Mouse (Mus musculus) embryonic facial prominence, embryonic 12.5 days (tissue): Measurements from ENCODE around the gene Gm18336. TPM values are rescaled to one million over a fixed set of nuclear protein-coding genes. Genes with fewer than 3 reads are reported as not detected.
"Not testable (repeated sequence)": the region's sequence is repeated elsewhere in the genome, so short reads cannot be mapped to it uniquely, and the experiment has no call there.

ENCODE experiments used
- ATAC-seq: fragments of 200-750 bp; cut with Nextera tagmentation; 2 replicates; pipeline ENCODE4 v1.8.0; 2017; ENCODE audit not compliant: insufficient number of reproducible peaks, insufficient read depth, low FRiP score, low TSS enrichment
- H3K27ac ChIP-seq: fragments of 300-500 bp; sonication (generic); 2 replicates; pipeline ENCODE4 v1.5.1; 2016; ENCODE audit warnings: mild to moderate bottlenecking
- H3K27me3 ChIP-seq: fragments of 300-500 bp; sonication (generic); 2 replicates; pipeline ENCODE4 v1.6.1; 2016; ENCODE audit warnings: mild to moderate bottlenecking, moderate library complexity
- H3K36me3 ChIP-seq: fragments of 300-500 bp; sonication (generic); 2 replicates; pipeline ENCODE4 v1.6.1; 2016; ENCODE audit warnings: mild to moderate bottlenecking
- H3K4me1 ChIP-seq: fragments of 300-500 bp; sonication (generic); 2 replicates; pipeline ENCODE4 v1.6.1; 2016
- H3K4me2 ChIP-seq: fragments of 300-500 bp; sonication (generic); replicated peaks from 2 replicates; pipeline ENCODE4 v1.6.1; 2016; ENCODE audit warnings: mild to moderate bottlenecking, moderate library complexity
- H3K4me3 ChIP-seq: fragments of 300-500 bp; sonication (generic); 2 replicates; pipeline ENCODE4 v1.5.1; 2016; ENCODE audit warnings: mild to moderate bottlenecking
- H3K9ac ChIP-seq: fragments of 300-500 bp; sonication (generic); 2 replicates; pipeline ENCODE4 v1.6.1; 2016; ENCODE audit warnings: mild to moderate bottlenecking, moderate library complexity
- H3K9me3 ChIP-seq: fragments of 300-500 bp; sonication (generic); 2 replicates; pipeline ENCODE4 v1.6.1; 2016; ENCODE audit warnings: mild to moderate bottlenecking, moderate library complexity
- WGBS: fragments of 180-500 bp; shearing (Covaris S2); methylation state at CpG from one replicate; pipeline ENCODE4 v1.1.7; 2016; 5-methylcytosine and 5-hydroxymethylcytosine counted together
- polyA plus RNA-seq: library from polyadenylated mRNA; unstranded; fragments of >200 nt; fragmentation: Nextera tagmentation; extraction: Ambion mirVana; gene quantifications from 2 replicates; pipeline ENCODE4 v1.2.1, GENCODE M21; 2016

Gm18336 gene
- polyA plus RNA-seq: not detected in 2 replicates

DNA sequence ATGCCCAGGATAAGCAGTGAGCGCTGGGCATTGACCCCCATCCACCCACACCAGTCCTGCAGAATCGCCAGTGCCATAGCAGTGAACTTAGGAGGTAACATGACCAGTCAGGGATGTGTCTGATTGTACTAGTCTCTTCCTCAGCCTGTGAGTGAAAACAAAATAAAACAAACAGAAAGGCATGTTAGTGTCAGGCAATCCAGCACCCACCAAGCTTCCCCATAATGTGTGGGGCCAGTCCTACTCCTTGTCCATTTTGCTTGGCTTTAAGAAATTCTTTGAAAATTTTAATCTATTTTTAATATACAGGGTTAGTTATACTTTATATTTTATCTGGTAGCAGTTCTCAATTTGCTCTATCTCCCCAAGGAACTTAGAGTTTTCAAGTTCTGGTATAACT, at the start of gene Gm18336:
TSS of gene Gm18336 (minus strand) at position 101 of the 400 bp plus-strand sequence.
- not testable (repeated sequence) for H3K4me1 ChIP-seq, H3K36me3 ChIP-seq, H3K4me3 ChIP-seq, H3K9me3 ChIP-seq, ATAC-seq, H3K27ac ChIP-seq, H3K9ac ChIP-seq, H3K4me2 ChIP-seq, H3K27me3 ChIP-seq
- 78% methylated on average over 2 of the region's 2 CpGs for WGBS

DNA sequence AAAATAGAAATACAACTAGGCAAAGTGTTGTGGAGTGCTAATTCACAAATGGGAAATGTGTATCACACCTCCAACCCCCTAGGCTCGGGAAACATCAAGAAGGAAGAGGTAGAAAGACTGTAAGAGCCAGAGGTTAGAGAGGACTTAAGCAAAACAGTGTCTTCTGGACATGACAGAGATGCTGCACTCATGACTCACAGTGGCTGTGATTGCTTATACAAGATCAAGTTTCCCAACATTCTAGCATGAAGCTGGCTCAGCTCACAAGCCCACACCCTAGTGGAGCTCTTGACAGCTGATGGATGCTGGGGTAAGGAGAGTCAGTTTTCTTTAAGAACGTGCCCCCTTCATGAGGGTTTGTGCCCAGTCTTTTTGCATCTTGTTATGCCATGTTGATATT, 42.9 kb upstream of the Gm18336 start:
- H3K36me3 ChIP-seq: peaks cover 6% of the 10 kb centered on the region; the same call in 1 of the 2 replicates
- no peak overlapping the region for H3K4me2 ChIP-seq
- H3K27me3 ChIP-seq: no peaks in the 10 kb centered on the region
- H3K9me3 ChIP-seq: no peaks in the 10 kb centered on the region
- no peak for ATAC-seq
- WGBS: 67% methylated on average over 2 of the region's 2 CpGs
- no peak overlapping the region for H3K27ac ChIP-seq
- H3K4me3 ChIP-seq: no peak overlapping the region
- H3K9ac ChIP-seq: no peak overlapping the region
- H3K4me1 ChIP-seq: no peaks in the 10 kb centered on the region

DNA sequence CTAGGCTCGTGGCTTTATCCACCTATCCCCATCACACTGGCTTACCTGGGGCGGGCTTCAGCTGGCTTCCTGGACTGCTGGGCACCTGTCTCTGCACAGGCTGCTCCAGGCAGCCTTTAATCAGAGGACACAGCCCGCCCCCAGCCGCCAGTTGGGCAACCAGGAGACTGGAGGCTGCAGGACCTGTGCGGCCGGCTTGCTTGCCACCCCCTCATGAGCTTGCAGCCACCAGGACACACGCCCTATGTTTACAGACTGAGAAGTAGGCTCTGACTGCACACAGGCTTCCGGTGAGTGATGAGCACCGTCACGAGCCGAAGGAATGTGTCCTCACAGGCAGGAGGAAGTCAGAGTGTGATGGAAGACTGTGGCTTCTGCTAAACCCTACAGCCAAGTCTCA, 36.7 kb upstream of the Gm18336 start, which contains the start of gene Trex2:
TSS of gene Trex2 (minus strand) at position 93 of the 400 bp plus-strand sequence.
- 81% methylated on average over 11 of the region's 11 CpGs for WGBS
- no peak for ATAC-seq
- H3K36me3 ChIP-seq: peaks cover 8% of the 10 kb centered on the region; the same call in 1 of the 2 replicates

DNA sequence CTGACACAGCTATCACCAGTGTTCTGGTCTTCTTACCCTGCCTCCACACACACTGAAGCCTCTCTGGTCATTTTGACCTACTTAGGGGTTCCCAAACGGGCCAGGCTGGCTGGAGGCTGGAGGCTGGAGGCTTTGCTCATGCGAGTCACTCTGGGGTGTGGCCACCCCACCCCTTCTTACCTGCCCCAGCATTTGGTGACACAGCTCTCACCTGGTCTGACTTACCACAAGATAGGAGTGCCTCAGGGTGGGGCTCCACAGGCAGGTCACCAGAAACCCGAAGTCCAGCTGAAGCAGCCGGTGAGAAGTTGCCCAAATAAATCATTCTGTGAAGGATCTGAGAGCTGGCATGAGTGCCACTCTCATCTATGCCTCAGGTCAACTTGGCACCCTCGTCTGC, 34.3 kb upstream of the Gm18336 start:
- H3K4me1 ChIP-seq: no peaks in the 10 kb centered on the region
- H3K27ac ChIP-seq: no peak overlapping the region
- WGBS: 77% methylated on average over 5 of the region's 5 CpGs
- H3K9ac ChIP-seq: no peak overlapping the region
- no peak for ATAC-seq
- H3K36me3 ChIP-seq: peaks cover 8% of the 10 kb centered on the region; the same call in 1 of the 2 replicates
- H3K4me2 ChIP-seq: no peak overlapping the region
- no peaks in the 10 kb centered on the region for H3K9me3 ChIP-seq
- H3K27me3 ChIP-seq: no peaks in the 10 kb centered on the region
- no peak overlapping the region for H3K4me3 ChIP-seq

More for the DNA sequence above, 36.7 kb upstream of the Gm18336 start, which contains the start of gene Trex2:
- Histone ChIP-seq H3K4me1 (no peaks in the 10 kb centered on the region), H3K27me3 (no peaks in the 10 kb centered on the region), H3K27ac (no peak within 1 kb of the TSS), H3K4me2 (no peak within 1 kb of the TSS), H3K9me3 (no peaks in the 10 kb centered on the region), H3K4me3 (no peak within 1 kb of the TSS), H3K9ac (no peak within 1 kb of the TSS)

DNA sequence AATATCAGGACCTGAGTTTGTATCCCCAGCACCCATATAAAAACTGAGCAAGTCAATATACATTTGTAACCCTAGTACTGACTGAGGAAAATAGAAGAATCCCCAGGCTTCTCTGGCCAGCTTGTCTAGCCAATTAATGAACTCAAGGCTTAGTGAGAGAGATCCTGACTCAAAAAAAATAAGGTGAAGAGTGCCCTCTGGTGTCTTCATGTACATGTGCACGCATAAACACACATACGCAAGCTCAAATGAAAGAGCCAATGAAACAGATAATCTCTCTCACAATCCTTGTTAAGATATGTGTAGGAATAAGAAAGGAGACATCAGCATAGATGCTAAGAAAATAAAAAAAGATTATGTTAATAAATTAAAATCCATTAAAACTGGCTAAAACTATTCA, 31.5 kb upstream of the Gm18336 start:
- Histone ChIP-seq H3K27me3 (no peaks in the 10 kb centered on the region; the same call in 1 of the 2 replicates), H3K9ac (no peak overlapping the region), H3K27ac (no peak overlapping the region), H3K9me3 (no peaks in the 10 kb centered on the region), H3K4me3 (no peak overlapping the region), H3K4me2 (no peak overlapping the region), H3K4me1 (no peaks in the 10 kb centered on the region), H3K36me3 (no peaks in the 10 kb centered on the region)
- WGBS: 69% methylated on average over 2 of the region's 2 CpGs
- ATAC-seq: no peak

DNA sequence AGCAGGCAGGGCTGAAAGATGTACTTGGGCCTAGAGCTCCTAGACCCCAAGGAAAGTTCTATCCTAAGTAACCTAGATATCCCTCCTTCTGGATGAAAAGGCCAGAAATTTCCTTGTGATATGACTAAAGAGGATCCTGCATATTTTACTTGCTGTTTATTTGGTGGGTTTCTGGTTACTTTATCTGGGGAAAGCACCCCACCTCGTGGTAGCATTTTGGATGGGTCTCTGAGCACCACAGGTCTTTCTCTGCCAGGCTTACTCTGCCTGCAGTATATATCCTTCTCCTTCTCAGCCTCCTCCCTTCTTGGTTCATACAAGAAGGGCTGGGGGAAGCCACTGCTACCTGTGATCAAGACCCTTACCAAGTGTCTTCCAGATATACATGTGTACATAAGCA, 14.2 kb upstream of the Gm18336 start:
- WGBS: 27% methylated on average over 1 of the region's 1 CpGs
- Histone ChIP-seq H3K9me3 (no peaks in the 10 kb centered on the region), H3K4me2 (no peak overlapping the region), H3K36me3 (no peaks in the 10 kb centered on the region), H3K27ac (no peak overlapping the region), H3K4me1 (no peaks in the 10 kb centered on the region), H3K27me3 (peaks cover 12% of the 10 kb centered on the region; the same call in 1 of the 2 replicates), H3K4me3 (no peak overlapping the region), H3K9ac (no peak overlapping the region)
- no peak for ATAC-seq

DNA sequence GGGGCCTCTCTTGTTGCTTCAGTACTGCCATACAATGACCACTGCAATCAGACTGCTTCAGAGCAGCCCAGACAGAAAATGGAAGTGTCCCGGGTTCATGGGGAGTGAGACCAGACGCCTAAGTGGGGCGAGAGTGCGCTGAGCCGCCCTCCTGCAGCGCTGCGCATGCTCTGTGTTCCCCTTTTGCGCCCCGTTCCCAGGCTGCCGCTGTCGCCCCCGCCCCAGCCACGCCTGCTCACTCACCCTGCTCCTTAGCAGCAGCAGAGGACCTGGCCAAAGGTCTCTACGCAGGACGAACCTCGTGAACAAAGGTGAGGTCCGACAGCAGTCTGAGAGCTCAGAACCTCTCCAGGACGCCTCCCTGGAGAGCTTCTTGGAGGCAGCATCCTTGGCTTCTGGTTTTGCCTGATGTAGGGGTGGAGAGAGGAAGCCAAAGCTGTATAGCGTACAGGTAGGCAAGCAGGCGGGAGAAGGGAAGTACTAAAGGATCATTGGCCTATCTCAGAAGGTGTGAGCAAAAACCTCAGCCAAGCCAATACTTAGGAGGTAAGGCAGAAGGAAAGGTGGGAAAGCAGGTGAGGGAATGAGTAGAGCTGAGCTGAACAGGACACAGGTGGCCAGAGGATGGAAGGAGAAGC, 12.5 kb upstream of the Gm18336 start, which contains the start of gene Zfp92:
TSS of gene Zfp92 (plus strand) at position 217 of the 638 bp plus-strand sequence.
- H3K4me3 ChIP-seq: peak within 1 kb of the TSS; percentile 25
- H3K9me3 ChIP-seq: no peaks in the 10 kb centered on the region
- H3K4me2 ChIP-seq: peak within 1 kb of the TSS; percentile 51
- no peak within 1 kb of the TSS for H3K9ac ChIP-seq
- H3K27ac ChIP-seq: no peak within 1 kb of the TSS
- ATAC-seq: no peak
- WGBS: 13% methylated on average over 20 of the region's 20 CpGs
- H3K27me3 ChIP-seq: peaks cover 12% of the 10 kb centered on the region; the same call in 1 of the 2 replicates
- no peaks in the 10 kb centered on the region for H3K4me1 ChIP-seq
- no peaks in the 10 kb centered on the region for H3K36me3 ChIP-seq

DNA sequence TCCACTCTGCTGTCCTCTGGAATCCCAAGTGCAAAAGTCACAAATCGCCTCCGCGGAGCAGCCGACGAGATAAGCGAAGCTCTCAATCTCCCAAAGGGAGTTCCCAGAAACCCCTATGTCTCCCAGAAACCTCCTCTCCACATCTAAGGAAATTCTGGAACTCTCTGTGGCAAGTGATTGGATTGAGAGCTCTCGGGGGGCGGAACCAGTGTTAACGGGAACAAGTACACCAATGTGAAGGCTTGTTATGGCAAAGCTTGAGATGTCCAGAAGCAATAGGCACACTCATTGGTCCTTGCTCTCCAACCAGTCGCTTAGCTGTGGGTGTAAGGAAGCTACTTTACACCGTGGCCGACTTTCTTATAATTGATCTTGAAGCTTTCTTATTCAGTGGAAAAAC, 3.1 kb upstream of the Gm18336 start:
- Histone ChIP-seq H3K27ac (no peak overlapping the region), H3K36me3 (no peaks in the 10 kb centered on the region), H3K9me3 (no peaks in the 10 kb centered on the region), H3K4me1 (no peaks in the 10 kb centered on the region), H3K4me2 (no peak overlapping the region), H3K27me3 (0 out of 2 replicates have a peak, but pooled peaks cover 3% of the 10 kb centered on the region), H3K4me3 (no peak overlapping the region), H3K9ac (no peak overlapping the region)
- no peak for ATAC-seq
- WGBS: 92% methylated on average over 12 of the region's 12 CpGs

DNA sequence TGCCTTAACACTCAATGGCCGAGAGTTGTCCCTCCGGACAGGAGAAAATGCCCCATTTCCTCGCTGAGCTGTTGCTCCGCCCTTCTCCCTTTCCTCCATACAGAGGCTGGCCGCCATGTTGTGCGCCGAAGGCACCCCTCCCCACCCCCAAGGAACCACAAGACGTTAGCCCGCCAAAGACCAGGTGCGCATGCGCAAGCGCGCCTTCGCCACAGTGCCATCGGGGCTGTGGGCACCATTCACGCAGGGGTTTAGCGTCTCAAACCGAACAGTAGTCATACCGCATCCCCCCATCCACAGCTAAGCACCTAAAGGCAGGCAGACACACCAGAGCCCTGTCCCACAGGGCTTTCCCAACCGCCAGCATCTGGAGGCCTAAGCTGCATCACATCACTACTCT, 2.4 kb upstream of the Gm18336 start:
- no peak overlapping the region for H3K4me3 ChIP-seq
- H3K36me3 ChIP-seq: no peaks in the 10 kb centered on the region
- 91% methylated on average over 20 of the region's 20 CpGs for WGBS
- no peaks in the 10 kb centered on the region for H3K9me3 ChIP-seq
- 0 out of 2 replicates have a peak, but pooled peaks cover 6% of the 10 kb centered on the region for H3K27me3 ChIP-seq
- H3K4me1 ChIP-seq: no peaks in the 10 kb centered on the region
- H3K9ac ChIP-seq: no peak overlapping the region
- H3K27ac ChIP-seq: no peak overlapping the region
- ATAC-seq: no peak
- H3K4me2 ChIP-seq: no peak overlapping the region

DNA sequence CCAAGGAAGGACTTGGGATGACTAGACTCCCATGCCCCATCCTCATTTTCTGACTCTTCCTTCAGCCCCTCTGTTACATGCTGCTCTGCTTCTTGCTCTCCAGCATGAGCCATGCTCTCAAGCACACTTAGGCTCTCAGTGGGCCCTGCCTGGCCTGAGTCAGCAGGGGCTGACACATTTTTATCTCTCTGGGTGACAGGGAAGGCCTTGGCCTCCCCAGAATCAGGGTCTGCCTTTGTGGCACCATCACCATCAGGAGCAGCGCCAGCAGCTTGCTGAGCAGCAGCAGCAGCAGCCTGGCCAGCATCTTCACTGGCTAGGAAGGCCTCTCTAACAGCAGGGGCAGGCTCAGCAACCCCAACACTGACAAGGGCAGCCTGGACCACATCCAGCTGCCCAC, 2.1 kb downstream of the Gm18336 start:
- ATAC-seq: no peak
- peaks cover 6% of the 10 kb centered on the region; the same call in 1 of the 2 replicates for H3K27me3 ChIP-seq
- H3K9ac ChIP-seq: no peak overlapping the region
- no peak overlapping the region for H3K27ac ChIP-seq
- no peak overlapping the region for H3K4me3 ChIP-seq
- no peaks in the 10 kb centered on the region for H3K9me3 ChIP-seq
- no peaks in the 10 kb centered on the region for H3K4me1 ChIP-seq
- 80% methylated on average over 1 of the region's 1 CpGs for WGBS
- no peak overlapping the region for H3K4me2 ChIP-seq
- no peaks in the 10 kb centered on the region for H3K36me3 ChIP-seq

DNA sequence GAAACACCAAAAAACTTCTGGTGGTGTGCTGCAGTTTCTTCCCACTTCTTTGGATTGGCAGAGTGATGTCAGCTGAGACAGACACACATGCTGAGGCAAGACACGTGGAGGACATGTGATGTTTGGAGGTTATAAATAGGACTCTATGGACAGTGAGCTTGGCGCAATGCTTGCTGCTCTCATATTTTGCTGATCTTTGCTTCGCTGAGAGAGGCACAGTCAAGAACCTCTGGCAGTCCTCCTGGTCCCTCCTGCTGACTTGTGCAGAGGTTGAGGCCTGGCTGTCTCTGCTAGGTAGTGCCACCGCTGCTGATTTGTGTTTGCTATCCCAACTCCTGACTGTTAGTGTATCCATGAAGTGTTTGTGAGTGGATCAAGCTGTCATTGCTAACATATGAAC, 7.1 kb downstream of the Gm18336 start:
- no peaks in the 10 kb centered on the region for H3K36me3 ChIP-seq
- no peak overlapping the region for H3K27ac ChIP-seq
- H3K4me3 ChIP-seq: no peak overlapping the region
- H3K9ac ChIP-seq: no peak overlapping the region
- WGBS: 87% methylated on average over 4 of the region's 4 CpGs
- ATAC-seq: no peak
- H3K27me3 ChIP-seq: peaks cover 2% of the 10 kb centered on the region; the same call in 1 of the 2 replicates
- no peak overlapping the region for H3K4me2 ChIP-seq
- H3K4me1 ChIP-seq: no peaks in the 10 kb centered on the region
- no peaks in the 10 kb centered on the region for H3K9me3 ChIP-seq

DNA sequence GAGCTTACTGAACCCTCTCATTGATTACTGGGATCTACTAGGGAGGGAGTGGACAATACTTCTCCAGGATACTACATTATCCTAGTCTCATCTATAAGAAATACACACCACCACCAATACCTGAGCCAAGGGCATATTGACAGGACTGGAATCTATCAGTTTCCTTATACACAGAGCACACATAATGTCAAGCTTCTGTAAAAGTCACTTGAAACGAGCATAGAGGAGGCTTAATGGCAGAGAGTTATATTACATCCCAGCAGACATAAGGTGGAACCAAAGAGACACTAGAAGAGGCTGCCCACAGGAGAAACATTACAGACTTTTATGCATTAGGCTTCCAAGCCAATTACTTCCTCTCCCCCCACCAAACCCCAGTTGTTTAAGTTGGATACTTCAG, 13.6 kb downstream of the Gm18336 start:
- no peaks in the 10 kb centered on the region for H3K4me1 ChIP-seq
- H3K9ac ChIP-seq: no peak overlapping the region
- H3K4me3 ChIP-seq: no peak overlapping the region
- H3K36me3 ChIP-seq: no peaks in the 10 kb centered on the region
- ATAC-seq: no peak
- WGBS: 25% methylated on average over 1 of the region's 1 CpGs
- no peak overlapping the region for H3K27ac ChIP-seq
- H3K4me2 ChIP-seq: no peak overlapping the region
- H3K27me3 ChIP-seq: no peaks in the 10 kb centered on the region
- no peaks in the 10 kb centered on the region for H3K9me3 ChIP-seq
